ENCODE assay signal across 1 mouse cellular context in genomic region chr11:120064668-120065040, GRCm38 (mm10).
"Had no signal": no experiment of that assay in that cellular context is flagged by ENCODE, and none has a peak within 500 bp of the region (broad histone marks: within the 10 kb centered on the region; RNA-seq: fewer than 3 reads in every experiment).

No protein-coding gene starts in this region.

- H3K27ac ChIP-seq: neural tube, embryonic 13.5 days had no signal

- H3K27me3 ChIP-seq: neural tube, embryonic 13.5 days had no signal

- H3K4me2 ChIP-seq: neural tube, embryonic 13.5 days had no signal

- H3K9me3 ChIP-seq: neural tube, embryonic 13.5 days had no signal

- H3K4me3 ChIP-seq: neural tube, embryonic 13.5 days had no signal

- H3K9ac ChIP-seq: neural tube, embryonic 13.5 days had no signal
